Mouse (Mus musculus) liver, embryonic 13.5 days (tissue): ENCODE measurements around the gene A930033H14Rik. TPM values are rescaled to one million over a fixed set of nuclear protein-coding genes. Genes with fewer than 3 reads are reported as not detected.

Experiments used
- ATAC-seq: fragments of 200-750 bp; cut with Nextera tagmentation; 2 replicates; pipeline ENCODE4 v1.8.0; 2017; ENCODE audit warnings: low read depth, mild to moderate bottlenecking, moderate number of reproducible peaks, moderate library complexity
- DNase-seq: peaks from one replicate; pipeline ENCODE4 v3.0.0; 2022
- H3K27ac ChIP-seq: fragments of 300-500 bp; sonication (generic); 2 replicates; pipeline ENCODE4 v1.5.1; 2015; ENCODE audit warnings: moderate library complexity, mild to moderate bottlenecking, inconsistent platforms
- H3K27me3 ChIP-seq: fragments of 300-500 bp; sonication (generic); 2 replicates; pipeline ENCODE4 v1.6.1; 2015; ENCODE audit warnings: mild to moderate bottlenecking, inconsistent platforms
- H3K36me3 ChIP-seq: fragments of 300-500 bp; sonication (generic); 2 replicates; pipeline ENCODE4 v1.6.1; 2015; ENCODE audit warnings: mild to moderate bottlenecking, inconsistent platforms
- H3K4me1 ChIP-seq: fragments of 300-500 bp; sonication (generic); replicated peaks from 2 replicates; pipeline ENCODE4 v1.6.1; 2015; ENCODE audit warnings: inconsistent platforms
- H3K4me2 ChIP-seq: fragments of 300-500 bp; sonication (generic); 2 replicates; pipeline ENCODE4 v1.6.1; 2015; ENCODE audit warnings: inconsistent platforms, mild to moderate bottlenecking, moderate library complexity
- H3K4me3 ChIP-seq: fragments of 300-500 bp; sonication (generic); replicated peaks from 2 replicates; pipeline ENCODE4 v1.5.1; 2015; ENCODE audit warnings: mild to moderate bottlenecking, inconsistent platforms
- H3K9ac ChIP-seq: fragments of 300-500 bp; sonication (generic); 2 replicates; pipeline ENCODE4 v1.6.1; 2015; ENCODE audit warnings: mild to moderate bottlenecking, inconsistent platforms
- H3K9me3 ChIP-seq: fragments of 300-500 bp; sonication (generic); replicated peaks from 2 replicates; pipeline ENCODE4 v1.6.1; 2016; ENCODE audit warnings: inconsistent platforms
- WGBS: fragments of 180-500 bp; shearing (Covaris S2); methylation state at CpG from one replicate; pipeline ENCODE4 v1.1.7; 2015; ENCODE audit not compliant: insufficient replicate concordance; 5-methylcytosine and 5-hydroxymethylcytosine counted together
- polyA plus RNA-seq: library from polyadenylated mRNA; unstranded; fragments of >200 nt; fragmentation: Nextera tagmentation; extraction: Ambion mirVana; gene quantifications from 2 replicates; pipeline ENCODE4 v1.2.1, GENCODE M21; 2015

A930033H14Rik gene
- polyA plus RNA-seq, 1 experiment from 2014 or later = 0.39 TPM

DNA sequence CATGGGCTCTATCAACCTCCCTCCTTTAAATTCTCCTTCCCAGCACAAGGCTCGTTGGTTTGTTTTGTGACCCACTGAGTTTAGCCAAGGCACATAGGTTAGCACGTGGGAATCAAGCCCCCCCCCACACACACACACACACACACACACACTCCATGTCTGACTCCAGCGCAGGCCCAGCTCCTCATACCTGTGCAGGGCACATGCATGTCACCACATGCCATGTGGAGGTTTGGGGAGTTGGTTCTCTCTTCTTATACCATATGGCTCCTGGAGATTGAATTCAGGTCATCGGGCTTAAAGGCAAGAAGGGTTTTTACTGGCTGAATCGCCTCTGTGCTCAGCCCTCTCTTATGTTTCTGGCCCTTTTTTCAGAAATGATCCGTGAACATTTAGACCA is 38.4 kb upstream of the A930033H14Rik start:
- Histone ChIP-seq H3K27me3 (no peaks in the 10 kb centered on the region), H3K4me3 (no peak overlapping the region), H3K9me3 (no peaks in the 10 kb centered on the region), H3K27ac (no peak overlapping the region), H3K4me2 (no peak overlapping the region), H3K36me3 (peaks cover 9% of the 10 kb centered on the region; the same call in 1 of the 2 replicates), H3K9ac (no peak overlapping the region), H3K4me1 (peaks cover 36% of the 10 kb centered on the region)
- WGBS = 70% methylated on average over 6 of the region's 6 CpGs
- ATAC-seq (no peak), DNase-seq (no peak)

GRCm38 (mm10) chr10:69248261-69249160 is 35.6 kb upstream of the A930033H14Rik start:
- Histone ChIP-seq H3K36me3 (peaks cover 9% of the 10 kb centered on the region; the same call in 1 of the 2 replicates), H3K4me3 (no peak overlapping the region), H3K4me2 (no peak overlapping the region), H3K9me3 (no peaks in the 10 kb centered on the region), H3K9ac (no peak overlapping the region), H3K27me3 (no peaks in the 10 kb centered on the region), H3K27ac (no peak overlapping the region), H3K4me1 (peaks cover 14% of the 10 kb centered on the region)
- DNase-seq = no peak
- 82% methylated on average over 29 of the region's 29 CpGs for WGBS
- no peak for ATAC-seq

GRCm38 (mm10) chr10:69247311-69248033 is 34.6 kb upstream of the A930033H14Rik start:
- ATAC-seq = no peak
- no peak for DNase-seq
- Histone ChIP-seq H3K36me3 (peaks cover 9% of the 10 kb centered on the region; the same call in 1 of the 2 replicates), H3K27ac (no peak overlapping the region), H3K27me3 (no peaks in the 10 kb centered on the region), H3K4me3 (no peak overlapping the region), H3K4me1 (peaks cover 5% of the 10 kb centered on the region), H3K4me2 (no peak overlapping the region), H3K9me3 (no peaks in the 10 kb centered on the region), H3K9ac (no peak overlapping the region)
- 71% methylated on average over 7 of the region's 7 CpGs for WGBS

GRCm38 (mm10) chr10:69246762-69247161 is 33.9 kb upstream of the A930033H14Rik start:
- DNase-seq (no peak), ATAC-seq (no peak)
- 11% methylated on average over 3 of the region's 3 CpGs for WGBS
- no peak overlapping the region for H3K27ac ChIP-seq
- peaks cover 9% of the 10 kb centered on the region; the same call in 1 of the 2 replicates for H3K36me3 ChIP-seq
- no peaks in the 10 kb centered on the region for H3K27me3 ChIP-seq
- H3K4me3 ChIP-seq = no peak overlapping the region
- H3K9me3 ChIP-seq = no peaks in the 10 kb centered on the region
- no peaks in the 10 kb centered on the region for H3K4me1 ChIP-seq
- H3K9ac ChIP-seq = no peak overlapping the region
- H3K4me2 ChIP-seq = no peak overlapping the region

- Histone ChIP-seq H3K27ac (no peak overlapping the region), H3K4me1 (no peaks in the 10 kb centered on the region), H3K4me3 (no peak overlapping the region), H3K27me3 (no peaks in the 10 kb centered on the region), H3K9me3 (no peaks in the 10 kb centered on the region), H3K36me3 (peaks cover 9% of the 10 kb centered on the region; the same call in 1 of the 2 replicates), H3K4me2 (no peak overlapping the region), H3K9ac (no peak overlapping the region)
- 66% methylated on average over 10 of the region's 10 CpGs for WGBS
- DNase-seq (no peak), ATAC-seq (no peak)
These were observed 33.2 kb upstream of the A930033H14Rik start for GRCm38 (mm10) chr10:69245906-69246668.

DNA sequence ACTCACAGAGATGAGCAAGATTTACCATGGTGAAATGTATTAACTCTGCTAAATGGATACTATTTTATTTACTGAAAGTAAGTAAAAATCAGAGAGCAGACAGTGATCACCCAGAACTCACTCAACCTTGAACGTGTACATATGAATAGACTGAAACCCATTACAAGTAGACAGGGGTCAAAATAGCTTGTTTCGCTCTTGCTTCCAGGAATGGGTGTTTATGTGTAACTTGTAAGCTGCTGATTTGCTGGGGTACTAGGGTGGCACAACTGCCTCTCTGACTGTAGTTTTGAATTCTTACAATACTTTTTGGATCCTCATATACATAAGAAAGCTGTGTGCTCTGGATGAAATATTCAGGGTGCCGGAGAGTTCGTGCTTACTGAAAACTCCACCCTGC is 32.3 kb upstream of the A930033H14Rik start:
- H3K4me1 ChIP-seq = no peaks in the 10 kb centered on the region

DNA sequence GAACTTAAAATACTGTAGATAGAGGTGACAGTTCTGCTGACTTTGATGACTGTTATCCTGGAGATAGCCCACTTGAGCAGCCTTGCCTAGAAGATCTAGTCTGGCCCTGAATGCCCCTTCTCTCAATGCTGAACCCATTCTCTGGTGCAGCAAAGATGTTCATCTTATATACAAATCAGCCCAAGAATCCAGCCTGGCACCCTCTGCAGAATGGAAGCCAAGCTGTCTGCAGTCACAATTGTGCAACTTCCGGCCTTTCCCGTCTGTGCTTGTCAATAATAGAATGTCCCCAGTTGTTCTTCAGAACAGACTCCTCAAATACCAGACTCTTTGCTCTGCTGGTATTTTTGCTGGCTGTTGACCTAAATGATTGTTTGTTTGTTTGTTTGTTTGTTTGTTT is 27.6 kb upstream of the A930033H14Rik start:
- no peak overlapping the region for H3K9ac ChIP-seq
- H3K36me3 ChIP-seq = no peaks in the 10 kb centered on the region
- no peak for ATAC-seq
- H3K4me1 ChIP-seq = no peaks in the 10 kb centered on the region
- no peak overlapping the region for H3K4me2 ChIP-seq
- H3K27me3 ChIP-seq = no peaks in the 10 kb centered on the region
- H3K27ac ChIP-seq = no peak overlapping the region
- H3K9me3 ChIP-seq = no peaks in the 10 kb centered on the region
- 49% methylated on average over 2 of the region's 2 CpGs for WGBS
- DNase-seq = no peak
- H3K4me3 ChIP-seq = no peak overlapping the region

More for the DNA sequence above, 32.3 kb upstream of the A930033H14Rik start:
- DNase-seq (no peak), ATAC-seq (no peak)
- Histone ChIP-seq H3K36me3 (peaks cover 5% of the 10 kb centered on the region; the same call in 1 of the 2 replicates), H3K9me3 (no peaks in the 10 kb centered on the region), H3K27ac (no peak overlapping the region), H3K4me2 (no peak overlapping the region), H3K27me3 (no peaks in the 10 kb centered on the region), H3K9ac (no peak overlapping the region), H3K4me3 (no peak overlapping the region)
- 74% methylated on average over 4 of the region's 4 CpGs for WGBS

GRCm38 (mm10) chr10:69238311-69238710 is 25.4 kb upstream of the A930033H14Rik start:
- Histone ChIP-seq H3K9me3 (no peaks in the 10 kb centered on the region), H3K9ac (no peak overlapping the region), H3K4me1 (no peaks in the 10 kb centered on the region), H3K4me2 (no peak overlapping the region), H3K27me3 (no peaks in the 10 kb centered on the region), H3K27ac (no peak overlapping the region), H3K4me3 (no peak overlapping the region), H3K36me3 (no peaks in the 10 kb centered on the region)
- DNase-seq = no peak
- ATAC-seq = no peak
- 67% methylated on average over 6 of the region's 6 CpGs for WGBS

- Histone ChIP-seq H3K4me1 (no peaks in the 10 kb centered on the region), H3K9me3 (no peaks in the 10 kb centered on the region), H3K9ac (no peak overlapping the region), H3K36me3 (no peaks in the 10 kb centered on the region), H3K27ac (no peak overlapping the region), H3K4me2 (no peak overlapping the region), H3K27me3 (no peaks in the 10 kb centered on the region), H3K4me3 (no peak overlapping the region)
- ATAC-seq (no peak), DNase-seq (no peak)
- 83% methylated on average over 9 of the region's 9 CpGs for WGBS
These were observed 24.9 kb upstream of the A930033H14Rik start for GRCm38 (mm10) chr10:69237781-69238180.

- no peak overlapping the region for H3K9ac ChIP-seq
- no peaks in the 10 kb centered on the region for H3K9me3 ChIP-seq
- no peak for ATAC-seq
- 49% methylated on average over 3 of the region's 3 CpGs for WGBS
- no peak for DNase-seq
- H3K27me3 ChIP-seq = no peaks in the 10 kb centered on the region
- H3K4me1 ChIP-seq = no peaks in the 10 kb centered on the region
- no peak overlapping the region for H3K4me3 ChIP-seq
- no peak overlapping the region for H3K4me2 ChIP-seq
- no peak overlapping the region for H3K27ac ChIP-seq
- H3K36me3 ChIP-seq = no peaks in the 10 kb centered on the region
These were observed 24.3 kb upstream of the A930033H14Rik start for GRCm38 (mm10) chr10:69237185-69237584.

GRCm38 (mm10) chr10:69225951-69226350 is 13.1 kb upstream of the A930033H14Rik start:
- ATAC-seq = no peak
- H3K9me3 ChIP-seq = no peaks in the 10 kb centered on the region
- H3K4me3 ChIP-seq = no peak overlapping the region
- H3K27ac ChIP-seq = no peak overlapping the region
- H3K36me3 ChIP-seq = peaks cover 3% of the 10 kb centered on the region; the same call in 1 of the 2 replicates
- H3K27me3 ChIP-seq = no peaks in the 10 kb centered on the region
- peaks cover 5% of the 10 kb centered on the region for H3K4me1 ChIP-seq
- DNase-seq = no peak
- H3K9ac ChIP-seq = no peak overlapping the region
- H3K4me2 ChIP-seq = no peak overlapping the region
- WGBS = 67% methylated on average over 8 of the region's 8 CpGs
